Mouse (Mus musculus) myocyte (in vitro differentiated cells): Measurements from ENCODE around the gene Uxs1. TPM values are rescaled to one million over a fixed set of nuclear protein-coding genes. Genes with fewer than 3 reads are reported as not detected.

Experiments used
- H3K27me3 ChIP-seq: one replicate; pipeline ENCODE4 v1.6.1; 2011; ENCODE audit not compliant: control insufficient read depth, insufficient read depth, insufficient read length
- H3K36me3 ChIP-seq: one replicate; pipeline ENCODE4 v1.6.1; 2011; ENCODE audit not compliant: control insufficient read depth, insufficient read depth
- H3K4me2 ChIP-seq: one replicate; pipeline ENCODE4 v1.6.1; 2011; ENCODE audit warnings: low read depth, control low read depth
- H3K4me3 ChIP-seq: one replicate; pipeline ENCODE4 v1.5.1; 2011; ENCODE audit warnings: mild to moderate bottlenecking, control low read depth, moderate library complexity
- H3K79me2 ChIP-seq: one replicate; pipeline ENCODE4 v1.6.1; 2011; ENCODE audit not compliant: control insufficient read depth, insufficient read depth
- H3ac ChIP-seq: one replicate; pipeline ENCODE4 v1.6.1; 2011; ENCODE audit not compliant: control insufficient read depth, insufficient read length
- CEBPB ChIP-seq: IDR thresholded peaks from 2 replicates; pipeline ENCODE4 v1.6.1; 2011; ENCODE audit warnings: mild to moderate bottlenecking, moderate library complexity; ENCODE audit not compliant: poor library complexity, insufficient read depth, severe bottlenecking
- E2F4 ChIP-seq: IDR thresholded peaks from one replicate; pipeline ENCODE4 v1.6.1; 2011; ENCODE audit warnings: mild to moderate bottlenecking, control low read depth, moderate library complexity; ENCODE audit not compliant: insufficient read depth
- MAX ChIP-seq: IDR thresholded peaks from one replicate; pipeline ENCODE4 v1.6.1; 2011; ENCODE audit warnings: low read depth, mild to moderate bottlenecking, control low read depth
- MYOD1 ChIP-seq, 3 experiments: IDR thresholded peaks; one replicate each; pipeline ENCODE4 v1.6.1; 2011; ENCODE audit warnings: control low read depth in 2 of 3, low read depth in 2 of 3, mild to moderate bottlenecking in 2 of 3, moderate library complexity in 1 of 3; ENCODE audit not compliant: insufficient read length in 2 of 3, control insufficient read depth in 1 of 3
- MYOG ChIP-seq, 3 experiments: IDR thresholded peaks; one replicate each; pipeline ENCODE4 v1.6.1; 2011; ENCODE audit warnings: control low read depth in 2 of 3, low read depth in 2 of 3, mild to moderate bottlenecking in 2 of 3; ENCODE audit not compliant: insufficient read length in 2 of 3, control insufficient read depth in 1 of 3, insufficient read depth in 1 of 3
- POLR2A ChIP-seq: IDR thresholded peaks from one replicate; pipeline ENCODE4 v1.6.1; 2011; ENCODE audit warnings: low read depth, mild to moderate bottlenecking, control low read depth, moderate library complexity; ENCODE audit not compliant: insufficient read length
- POLR2AphosphoS2 ChIP-seq: IDR thresholded peaks from one replicate; pipeline ENCODE4 v1.6.1; 2011; ENCODE audit warnings: low read depth, control low read depth; ENCODE audit not compliant: insufficient read length
- REST ChIP-seq: IDR thresholded peaks from one replicate; pipeline ENCODE4 v1.6.1; 2011; ENCODE audit warnings: mild to moderate bottlenecking, control low read depth, moderate library complexity; ENCODE audit not compliant: insufficient read depth, insufficient read length
- SRF ChIP-seq: IDR thresholded peaks from one replicate; pipeline ENCODE4 v1.6.1; 2011; ENCODE audit warnings: low read depth; ENCODE audit not compliant: control insufficient read depth, insufficient read length
- TCF12 ChIP-seq: IDR thresholded peaks from one replicate; pipeline ENCODE4 v1.6.1; 2011; ENCODE audit warnings: mild to moderate bottlenecking, control low read depth; ENCODE audit not compliant: poor library complexity, insufficient read depth, severe bottlenecking
- TCF3 ChIP-seq: IDR thresholded peaks from one replicate; pipeline ENCODE4 v1.6.1; 2011; ENCODE audit warnings: low read depth, control low read depth; ENCODE audit not compliant: insufficient read length
- USF1 ChIP-seq: IDR thresholded peaks from one replicate; pipeline ENCODE4 v1.6.1; 2011; ENCODE audit warnings: low read depth, mild to moderate bottlenecking, control low read depth, moderate library complexity
- polyA plus RNA-seq: library from polyadenylated mRNA; unstranded; fragments of >200 nt; fragmentation: generic; extraction: Trizol; gene quantifications from one replicate; pipeline ENCODE4 v1.2.1, GENCODE M21; 2012; ENCODE audit warnings: missing spikeins

Uxs1 gene
- polyA plus RNA-seq, 1 experiment = 27.4 TPM

DNA sequence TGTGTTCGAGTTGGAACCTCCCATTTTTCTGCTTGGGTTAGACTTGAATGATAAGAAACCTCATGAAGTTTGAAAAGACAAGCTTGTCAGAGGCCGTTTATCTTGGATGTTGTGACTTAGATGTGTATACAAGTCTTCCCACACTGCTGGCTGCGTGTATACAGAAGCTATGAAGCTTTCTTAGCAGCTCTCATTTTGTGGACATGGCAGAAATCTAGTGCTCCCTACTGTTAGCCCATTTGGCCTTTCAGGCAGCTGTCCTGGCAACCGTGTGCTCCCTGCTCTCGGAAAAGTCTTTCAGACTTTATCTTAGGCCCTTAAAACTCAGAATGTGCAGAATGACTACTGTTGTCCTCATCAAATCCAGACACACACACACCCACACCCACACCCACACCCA, 31.4 kb upstream of the Uxs1 start:
- no peak overlapping the region for H3K4me2 ChIP-seq
- no peak overlapping the region for H3K4me3 ChIP-seq
- TF ChIP-seq MAX = no peak
- no peak for TF ChIP-seq SRF
- no peak for TF ChIP-seq MYOD1 (IDR thresholded peaks at IDR 0.05; ENCODE audit: control insufficient read depth in 1 of 3, insufficient read length in 2 of 3, low read depth in 2 of 3)
- no peak for TF ChIP-seq POLR2A
- H3K36me3 ChIP-seq = no peaks in the 10 kb centered on the region
- H3ac ChIP-seq = no peak overlapping the region
- H3K27me3 ChIP-seq = no peaks in the 10 kb centered on the region
- no peaks in the 10 kb centered on the region for H3K79me2 ChIP-seq

- Histone ChIP-seq H3K27me3 (no peaks in the 10 kb centered on the region), H3ac (no peak overlapping the region), H3K4me3 (no peak overlapping the region), H3K79me2 (no peaks in the 10 kb centered on the region), H3K36me3 (no peaks in the 10 kb centered on the region), H3K4me2 (no peak overlapping the region)
- no peak for TF ChIP-seq SRF
- no peak for TF ChIP-seq MYOD1 (IDR thresholded peaks at IDR 0.05; ENCODE audit: control insufficient read depth in 1 of 3, insufficient read length in 2 of 3, low read depth in 2 of 3)
- TF ChIP-seq POLR2AphosphoS2 = no peak
- no peak for TF ChIP-seq CEBPB
- TF ChIP-seq MYOG (IDR thresholded peaks at IDR 0.05; ENCODE audit: control insufficient read depth in 1 of 3, insufficient read depth in 1 of 3, insufficient read length in 2 of 3, low read depth in 2 of 3) = no peak
- no peak for TF ChIP-seq MAX
- no peak for TF ChIP-seq TCF12
- TF ChIP-seq TCF3 = no peak
- no peak for TF ChIP-seq POLR2A
- no peak for TF ChIP-seq E2F4
- no peak for TF ChIP-seq USF1
- TF ChIP-seq REST = no peak
Observed at GRCm38 (mm10) chr1:43857656-43858055, 30.1 kb upstream of the Uxs1 start.

GRCm38 (mm10) chr1:43855591-43855990, 28.0 kb upstream of the Uxs1 start:
- Histone ChIP-seq H3K4me2 (no peak overlapping the region), H3K36me3 (no peaks in the 10 kb centered on the region), H3K79me2 (no peaks in the 10 kb centered on the region), H3K4me3 (no peak overlapping the region), H3K27me3 (no peaks in the 10 kb centered on the region), H3ac (no peak overlapping the region)
- TF ChIP-seq MYOD1 (IDR thresholded peaks at IDR 0.05; ENCODE audit: control insufficient read depth in 1 of 3, insufficient read length in 2 of 3, low read depth in 2 of 3) (no peak), TCF12 (no peak), MAX (no peak), REST (no peak), SRF (no peak), MYOG (IDR thresholded peaks at IDR 0.05; ENCODE audit: control insufficient read depth in 1 of 3, insufficient read depth in 1 of 3, insufficient read length in 2 of 3, low read depth in 2 of 3) (no peak), CEBPB (no peak), POLR2A (no peak), E2F4 (no peak), POLR2AphosphoS2 (no peak), TCF3 (no peak), USF1 (no peak)

- no peak for TF ChIP-seq MYOD1 (IDR thresholded peaks at IDR 0.05; ENCODE audit: control insufficient read depth in 1 of 3, insufficient read length in 2 of 3, low read depth in 2 of 3)
- TF ChIP-seq TCF3 = no peak
- TF ChIP-seq REST = no peak
- no peak for TF ChIP-seq MAX
- TF ChIP-seq CEBPB = no peak
- no peak for TF ChIP-seq SRF
- TF ChIP-seq POLR2A = no peak
- TF ChIP-seq TCF12 = no peak
- TF ChIP-seq USF1 = no peak
- TF ChIP-seq POLR2AphosphoS2 = no peak
- TF ChIP-seq E2F4 = no peak
- H3ac ChIP-seq = no peak overlapping the region
- no peak overlapping the region for H3K4me3 ChIP-seq
- no peak overlapping the region for H3K4me2 ChIP-seq
- H3K79me2 ChIP-seq = no peaks in the 10 kb centered on the region
- no peaks in the 10 kb centered on the region for H3K27me3 ChIP-seq
- no peaks in the 10 kb centered on the region for H3K36me3 ChIP-seq
Observed at GRCm38 (mm10) chr1:43843398-43843797, 15.8 kb upstream of the Uxs1 start.

- Histone ChIP-seq H3K4me3 (no peak overlapping the region), H3K27me3 (no peaks in the 10 kb centered on the region), H3K79me2 (no peaks in the 10 kb centered on the region), H3K36me3 (no peaks in the 10 kb centered on the region), H3ac (no peak overlapping the region), H3K4me2 (no peak overlapping the region)
- TF ChIP-seq MAX (no peak), TCF12 (no peak)
Observed at GRCm38 (mm10) chr1:43837236-43837635, 9.6 kb upstream of the Uxs1 start.
